Mouse (Mus musculus): Measurements from ENCODE around the gene Mia.

Mia gene

DNA sequence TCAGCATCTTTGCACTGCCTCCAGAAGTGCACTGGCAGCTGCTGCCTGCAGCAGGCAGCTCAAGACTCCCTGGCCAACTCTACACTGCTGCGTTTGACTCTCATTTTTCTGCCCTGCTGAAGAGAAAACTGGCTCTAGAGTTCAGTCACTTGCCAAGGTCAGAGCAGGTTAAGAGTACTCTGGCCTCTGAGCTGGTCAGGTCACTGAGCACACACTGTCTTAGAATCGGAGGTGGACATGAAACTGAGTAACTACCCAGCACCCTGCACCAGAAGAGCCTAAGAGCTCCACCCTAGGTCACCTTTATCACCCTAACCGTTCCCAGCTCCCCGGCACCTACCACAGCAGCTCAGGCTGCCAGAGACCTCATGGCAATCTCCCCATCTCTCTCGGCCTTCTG is 5.0 kb upstream of the Mia start:
- no peak for DNase-seq (ENCODE audit: low spot score)

DNA sequence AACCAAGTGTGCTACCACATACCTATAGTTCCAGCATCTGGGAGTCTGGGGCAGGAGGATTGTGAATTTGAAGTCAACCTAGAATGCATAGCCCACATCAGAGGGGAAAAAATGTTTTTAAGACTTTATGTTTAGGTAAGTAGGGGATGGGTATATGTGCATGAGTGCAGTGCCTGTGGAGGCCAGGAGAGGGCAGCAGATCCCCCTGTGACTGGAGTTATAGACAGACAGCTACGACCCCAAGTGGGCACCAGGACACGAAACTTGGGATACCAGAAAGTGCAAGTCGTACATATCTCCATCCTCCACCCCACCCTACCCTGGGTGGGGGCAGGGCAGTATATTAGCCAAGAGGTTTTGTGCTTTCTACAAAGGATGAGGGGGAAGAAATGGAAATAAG is 4.0 kb upstream of the Mia start:
- no peak for DNase-seq (ENCODE audit: low spot score)

DNA sequence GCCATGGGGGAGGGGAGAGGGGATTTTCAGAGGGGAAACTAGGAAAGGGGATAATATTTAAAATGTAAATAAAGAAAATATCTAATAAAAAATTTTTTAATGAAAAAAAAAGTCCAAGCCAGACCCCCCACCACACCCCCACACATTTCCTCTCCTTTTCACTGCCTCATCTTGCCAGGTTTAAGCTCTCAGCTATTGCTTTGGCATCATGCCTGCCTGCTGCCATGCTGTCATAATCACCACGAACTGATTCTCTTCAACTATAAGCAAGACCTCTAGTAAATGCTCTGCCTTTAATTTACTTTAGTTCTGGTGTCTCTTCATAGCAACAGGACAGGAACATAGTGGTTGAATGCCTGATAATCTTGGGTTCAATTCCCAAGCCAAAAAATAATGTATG is 1.5 kb upstream of the Mia start:
- no peak for DNase-seq (ENCODE audit: low spot score)

DNA sequence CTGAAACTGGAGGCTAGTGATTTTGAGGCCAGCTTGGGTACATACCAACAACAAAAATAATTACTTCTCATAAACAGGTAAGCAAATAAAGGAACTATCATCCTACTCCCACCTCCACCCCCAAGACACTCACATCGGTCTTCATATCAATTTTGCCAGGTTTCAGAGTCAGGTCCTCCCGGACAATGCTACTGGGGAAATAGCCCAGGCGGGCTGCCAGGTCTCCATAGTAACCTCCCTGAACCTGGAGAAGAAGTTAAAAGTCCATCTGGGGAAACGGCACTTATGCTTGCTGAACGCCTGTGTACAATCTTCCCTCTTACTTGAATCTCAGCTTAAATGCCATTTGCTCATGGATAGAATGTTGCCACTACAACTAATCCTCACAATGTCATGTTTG is 921 bp downstream of the Mia start:
- no peak for DNase-seq (ENCODE audit: low spot score)

DNA sequence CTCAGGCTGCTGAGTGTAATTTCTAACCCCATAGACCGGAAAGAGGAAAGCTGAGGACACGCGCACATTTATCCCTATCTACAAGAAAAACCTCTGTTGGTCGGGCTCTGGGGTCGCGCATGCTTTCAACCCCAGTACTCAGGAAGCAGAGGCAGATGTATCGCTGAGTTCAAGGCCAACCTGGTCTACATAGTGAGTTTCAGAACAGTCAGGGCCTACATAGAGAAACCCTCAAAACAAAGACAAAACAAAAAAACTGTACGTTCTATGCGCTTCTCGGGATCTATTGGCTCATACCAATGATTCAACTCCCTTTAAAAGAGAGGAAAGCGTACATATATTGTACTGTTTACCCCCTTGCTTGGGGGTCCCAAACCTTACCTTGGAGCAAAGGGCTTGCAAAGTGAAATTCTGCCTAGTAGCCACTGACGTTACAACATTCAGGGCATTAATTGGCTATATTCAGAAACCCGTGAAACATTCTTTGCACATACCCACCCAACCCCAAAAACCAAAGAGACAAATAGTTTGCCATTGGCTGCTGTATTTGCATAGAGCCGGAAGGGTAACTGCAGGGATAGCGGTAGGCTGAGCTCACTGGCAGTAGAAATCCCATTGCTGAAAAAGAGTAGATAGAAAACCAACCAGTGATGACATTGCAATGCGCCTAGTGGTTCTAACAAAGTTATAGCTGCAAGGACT is 1.6 kb downstream of the Mia start:
- DNase-seq (ENCODE audit: low spot score): no peak

DNA sequence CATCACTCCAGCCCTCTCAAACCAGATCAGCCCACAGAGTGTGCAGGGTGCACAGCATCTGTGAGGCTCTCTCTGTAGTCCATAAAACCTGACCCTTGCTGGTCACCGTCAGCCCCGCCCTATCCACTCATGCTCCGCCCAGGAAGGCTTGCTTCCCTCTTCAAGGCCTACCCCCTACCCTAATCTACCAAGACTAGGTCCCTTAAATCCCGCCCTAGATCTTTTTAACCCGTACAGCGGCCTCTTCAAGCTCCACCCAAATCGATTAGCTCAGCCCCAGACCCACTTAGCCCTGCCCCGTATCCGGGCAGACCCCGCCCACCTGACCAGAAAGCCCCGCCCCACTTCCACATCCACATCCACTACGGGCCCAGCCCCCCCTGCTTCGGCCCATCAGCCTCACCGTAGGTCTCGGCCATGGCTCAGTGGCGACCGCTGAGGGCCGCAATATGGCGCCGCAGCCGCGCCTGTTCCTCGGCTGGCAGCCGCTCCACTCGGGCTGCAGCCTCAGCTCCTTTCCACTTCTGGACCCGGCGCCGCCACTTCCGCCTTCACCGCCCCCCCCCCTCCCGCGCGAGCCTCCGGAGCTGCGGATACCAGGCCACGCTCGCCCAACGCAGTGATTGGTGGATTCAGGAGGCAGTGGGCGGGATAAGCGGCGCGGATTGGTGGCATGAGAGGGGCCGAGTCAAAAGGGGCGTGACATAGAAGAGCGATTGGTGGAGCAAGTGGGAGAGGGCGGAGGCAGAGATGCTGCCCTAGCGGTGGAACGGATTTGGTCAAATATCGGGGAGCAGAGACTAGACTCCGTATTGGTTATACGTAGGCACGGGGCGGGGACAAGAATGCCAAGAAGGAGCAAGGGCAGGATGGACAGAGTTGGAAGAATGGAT is 2.4 kb downstream of the Mia start, which contains the start of gene Rab4b:
TSS of gene Rab4b (minus strand) at position 573 of the 893 bp plus-strand sequence.
- peak; percentile 94 for DNase-seq (ENCODE audit: low spot score)

DNA sequence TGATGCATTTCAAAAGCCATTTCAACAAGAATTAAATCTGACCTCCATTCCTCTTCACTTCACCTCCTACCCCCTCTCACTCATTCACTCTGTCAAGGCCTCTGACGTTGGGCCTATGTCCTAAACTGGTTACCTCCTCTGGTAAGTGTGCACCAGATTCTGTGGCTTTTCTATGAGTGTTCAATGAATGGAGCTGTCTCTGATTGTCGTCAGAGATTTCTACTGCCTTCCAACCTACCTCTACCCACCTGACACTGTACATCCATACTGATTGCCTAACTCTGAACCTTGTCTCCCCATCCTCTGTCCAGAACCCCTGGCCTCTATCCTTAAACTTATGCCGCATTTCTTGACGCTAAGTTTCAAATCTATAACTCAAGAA is 3.0 kb downstream of the Mia start:
- DNase-seq (ENCODE audit: low spot score): no peak

DNA sequence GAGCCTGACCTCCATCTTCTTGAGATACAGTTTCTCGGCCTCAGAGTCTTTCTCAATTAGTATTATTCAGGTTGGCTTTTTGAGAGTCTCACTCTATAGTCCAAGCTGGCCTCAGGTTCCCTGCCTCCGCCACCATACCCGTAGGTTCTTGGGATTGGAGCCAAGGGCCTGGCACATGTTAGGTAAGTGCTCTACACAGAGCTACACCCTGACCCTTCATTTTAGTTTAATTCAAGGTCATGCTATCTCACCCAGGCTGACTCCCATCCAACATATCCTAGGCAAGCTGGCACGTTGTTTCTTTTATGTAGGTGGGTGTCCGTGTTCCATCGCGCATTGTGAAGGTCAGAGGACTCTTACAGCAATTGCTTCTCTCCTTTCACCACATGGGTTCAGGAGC is 6.1 kb downstream of the Mia start:
- no peak for DNase-seq (ENCODE audit: low spot score)

DNA sequence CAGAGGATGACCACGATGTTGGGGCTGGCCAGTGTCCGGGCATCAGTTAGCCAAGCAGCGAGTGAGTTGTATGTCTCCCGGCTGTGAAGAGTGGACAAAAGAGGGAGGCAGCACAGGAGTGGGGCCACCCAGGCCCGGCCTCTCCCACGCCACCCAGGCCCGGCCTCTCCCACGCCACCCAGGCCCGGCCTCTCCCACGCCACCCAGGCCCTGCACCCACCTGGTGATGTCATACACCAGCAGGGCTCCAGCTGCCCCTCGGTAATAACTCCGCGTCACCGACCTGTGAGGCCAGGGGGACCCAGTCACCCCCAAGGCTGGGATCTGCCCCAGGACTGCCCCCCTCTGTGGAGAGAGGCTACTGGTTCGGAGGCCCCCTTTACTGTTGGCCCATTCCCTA is 6.5 kb downstream of the Mia start:
- DNase-seq (ENCODE audit: low spot score): no peak

DNA sequence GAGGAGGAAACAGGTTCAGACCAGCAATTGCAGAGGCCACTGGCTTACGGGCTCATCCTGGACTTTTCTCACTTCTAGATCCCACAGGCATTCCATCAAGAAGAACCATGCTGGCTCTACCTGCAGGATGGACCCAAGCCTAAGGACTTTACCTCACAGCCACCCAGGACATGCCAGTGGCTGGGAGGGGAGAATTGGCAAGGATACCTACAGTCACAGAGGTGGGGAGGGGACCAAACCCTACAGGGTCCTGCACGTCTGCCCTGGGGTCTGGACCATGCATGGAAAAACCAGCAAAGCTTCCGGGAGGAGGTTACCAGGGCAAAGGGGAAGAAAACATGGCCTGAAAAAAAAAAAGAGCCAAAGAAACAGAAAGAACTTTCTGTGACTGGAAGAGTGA is 10.0 kb downstream of the Mia start:
- DNase-seq (ENCODE audit: low spot score): no peak

DNA sequence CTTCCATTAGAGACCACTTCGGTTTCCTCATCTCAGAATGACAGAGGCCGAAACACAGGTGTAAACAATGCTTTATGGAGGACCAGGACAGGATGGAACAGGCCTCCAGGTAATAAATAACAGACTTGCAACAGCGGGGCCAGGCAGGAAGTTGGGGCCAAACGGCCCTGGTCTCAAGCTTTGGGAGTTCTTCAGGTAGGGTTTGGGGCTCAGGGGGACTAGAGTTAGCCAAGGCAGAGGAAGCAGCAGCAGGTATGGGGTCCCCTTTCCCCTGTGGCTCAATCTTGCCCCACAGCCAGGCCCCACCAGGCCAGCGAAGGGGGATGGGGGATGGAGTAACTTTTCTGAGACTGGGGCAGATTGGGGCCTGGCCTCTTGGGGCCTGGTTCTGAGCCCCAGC is 12.6 kb downstream of the Mia start:
- no peak for DNase-seq (ENCODE audit: low spot score)

DNA sequence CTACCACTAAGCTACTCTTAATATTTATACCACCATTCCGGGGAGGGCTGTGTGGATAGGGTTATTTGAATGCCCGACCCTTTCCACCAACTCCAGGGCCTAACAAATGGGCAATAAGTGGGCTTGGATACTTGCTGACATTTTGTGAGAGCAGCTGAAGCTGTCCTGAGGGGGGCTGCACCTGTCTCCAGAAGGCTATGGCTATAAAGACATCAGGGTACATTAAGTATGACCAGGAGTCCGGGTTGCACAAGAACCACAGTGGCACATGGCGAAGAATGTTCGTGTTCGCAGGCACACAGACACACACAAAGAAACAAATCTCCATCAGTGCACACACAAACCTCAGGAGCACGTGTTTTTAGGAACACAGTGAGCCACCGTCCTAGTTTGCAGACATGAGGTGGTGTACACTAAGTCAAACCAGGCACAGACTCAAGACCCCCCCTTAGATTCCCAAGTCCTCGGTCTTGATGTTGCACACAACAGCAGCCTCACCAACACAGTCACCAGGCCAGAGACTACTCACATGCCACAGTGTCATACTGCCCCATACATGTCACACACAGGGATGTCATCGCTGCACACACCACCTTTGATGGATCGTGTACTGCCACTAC is 13.4 kb downstream of the Mia start:
- DNase-seq (ENCODE audit: low spot score): no peak

DNA sequence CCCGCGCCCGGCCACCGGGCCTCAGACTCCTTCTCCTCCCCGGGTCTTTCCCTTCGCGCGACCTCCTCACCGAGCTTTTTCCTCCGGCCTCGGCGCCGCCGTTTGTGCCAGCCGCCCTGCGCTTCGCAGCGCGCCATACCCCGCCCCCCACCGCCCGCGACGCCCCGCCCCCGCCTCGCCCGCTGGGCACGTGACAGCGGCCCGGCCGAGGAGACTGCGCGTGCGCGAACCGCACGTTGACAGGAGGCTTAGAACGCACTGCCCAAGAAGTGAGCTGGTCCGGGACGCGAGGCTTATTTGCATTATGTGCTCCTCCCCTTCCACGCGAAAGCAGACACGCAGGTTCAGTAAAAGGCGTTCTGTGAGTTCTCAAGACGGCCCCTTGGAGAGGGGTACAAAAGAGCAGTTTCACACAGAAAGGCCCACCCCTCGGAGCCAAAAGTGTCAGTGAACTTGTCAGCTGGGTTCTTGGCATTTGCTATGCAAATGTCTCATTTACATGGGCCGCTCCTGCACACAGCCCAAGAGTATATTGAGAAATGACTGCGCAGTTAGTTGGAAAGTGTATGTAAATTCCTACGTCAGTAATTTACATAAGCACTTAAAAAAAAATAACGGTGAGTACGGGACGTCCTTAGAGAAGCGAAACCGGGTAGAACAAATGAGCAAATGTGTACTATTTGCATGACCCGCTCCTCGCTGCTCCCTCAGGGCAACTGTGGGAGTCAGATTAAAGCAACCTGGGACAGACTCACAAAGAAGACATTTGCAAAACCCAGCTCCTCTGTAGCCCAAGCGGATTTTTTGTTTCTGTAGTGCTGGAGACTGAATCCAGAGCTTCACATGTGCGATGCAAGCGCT is 14.1 kb downstream of the Mia start, which contains the start of gene Egln2:
TSS of gene Egln2 (minus strand) at position 189 of the 861 bp plus-strand sequence.
- DNase-seq (ENCODE audit: low spot score): peak; percentile 94

DNA sequence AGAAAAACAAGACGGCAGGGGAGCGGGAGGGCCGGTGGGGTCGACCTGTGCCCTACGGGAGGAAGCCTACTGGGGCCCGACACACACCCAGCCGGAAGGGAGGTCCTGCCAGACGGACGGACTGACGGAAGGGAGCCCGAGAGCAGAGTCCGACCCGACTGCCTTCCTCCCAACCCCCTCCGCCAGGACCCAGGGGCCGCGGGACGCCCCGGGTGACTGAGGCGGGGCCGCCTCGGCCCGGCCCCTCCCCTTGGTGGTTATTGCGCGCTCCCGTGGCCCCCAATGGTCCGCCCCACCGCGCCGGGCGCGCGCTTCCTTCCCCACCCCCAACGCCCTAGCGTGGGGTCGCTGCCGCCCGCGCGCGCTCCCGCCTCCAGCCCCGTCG is 14.7 kb downstream of the Mia start:
- peak; percentile 80 for DNase-seq (ENCODE audit: low spot score)

DNA sequence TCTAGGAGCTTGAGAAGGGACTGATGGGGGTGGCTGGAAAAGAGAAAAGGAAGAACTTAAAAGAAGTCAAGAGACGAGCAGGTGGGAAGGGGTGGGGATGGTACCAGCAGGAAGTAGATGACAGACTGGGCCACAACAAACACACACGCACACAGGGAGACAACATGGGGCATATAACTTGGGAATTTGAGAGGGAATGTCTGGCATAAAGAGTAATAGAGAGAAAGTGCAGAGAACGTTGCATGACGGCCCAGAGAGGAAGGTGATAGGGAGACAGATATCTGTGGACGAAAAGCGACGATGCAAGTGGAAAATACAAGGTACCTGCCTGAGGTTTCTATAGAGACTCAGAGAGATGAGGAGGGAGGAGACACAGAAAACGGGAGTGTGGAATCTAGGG is 15.3 kb downstream of the Mia start:
- no peak for DNase-seq (ENCODE audit: low spot score)

DNA sequence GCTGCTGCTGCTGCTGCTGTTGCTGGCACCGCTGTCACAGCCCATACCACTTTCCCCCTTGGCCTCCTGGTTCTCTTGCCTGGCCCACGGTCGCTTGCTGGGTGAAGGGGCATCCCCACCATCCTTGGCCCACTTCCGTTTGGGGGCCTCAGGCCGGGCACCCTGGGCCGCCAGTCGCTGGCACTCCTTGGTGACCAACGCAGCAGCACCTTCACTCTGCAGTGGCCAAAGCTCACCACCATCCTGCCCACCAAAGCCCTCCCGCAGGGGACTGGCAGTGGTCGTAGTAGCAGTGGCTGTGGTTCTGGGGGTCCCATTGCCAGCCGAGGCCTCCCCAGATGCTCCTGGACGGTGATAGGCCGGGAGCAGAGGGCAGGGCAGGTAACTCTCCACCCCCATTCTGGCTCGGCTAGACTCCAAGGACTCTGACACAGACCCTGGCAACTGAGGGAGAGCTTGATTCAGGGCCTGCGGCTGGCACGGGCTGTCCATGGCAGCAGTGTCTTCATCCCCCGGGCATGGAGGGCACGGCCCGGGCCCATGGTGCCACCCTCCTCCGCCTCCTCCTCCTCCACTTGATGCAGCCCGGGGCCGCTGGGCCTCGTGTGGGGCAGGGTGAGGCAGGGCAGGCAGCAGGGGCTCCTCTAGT is 15.8 kb downstream of the Mia start:
- DNase-seq (ENCODE audit: low spot score): no peak

DNA sequence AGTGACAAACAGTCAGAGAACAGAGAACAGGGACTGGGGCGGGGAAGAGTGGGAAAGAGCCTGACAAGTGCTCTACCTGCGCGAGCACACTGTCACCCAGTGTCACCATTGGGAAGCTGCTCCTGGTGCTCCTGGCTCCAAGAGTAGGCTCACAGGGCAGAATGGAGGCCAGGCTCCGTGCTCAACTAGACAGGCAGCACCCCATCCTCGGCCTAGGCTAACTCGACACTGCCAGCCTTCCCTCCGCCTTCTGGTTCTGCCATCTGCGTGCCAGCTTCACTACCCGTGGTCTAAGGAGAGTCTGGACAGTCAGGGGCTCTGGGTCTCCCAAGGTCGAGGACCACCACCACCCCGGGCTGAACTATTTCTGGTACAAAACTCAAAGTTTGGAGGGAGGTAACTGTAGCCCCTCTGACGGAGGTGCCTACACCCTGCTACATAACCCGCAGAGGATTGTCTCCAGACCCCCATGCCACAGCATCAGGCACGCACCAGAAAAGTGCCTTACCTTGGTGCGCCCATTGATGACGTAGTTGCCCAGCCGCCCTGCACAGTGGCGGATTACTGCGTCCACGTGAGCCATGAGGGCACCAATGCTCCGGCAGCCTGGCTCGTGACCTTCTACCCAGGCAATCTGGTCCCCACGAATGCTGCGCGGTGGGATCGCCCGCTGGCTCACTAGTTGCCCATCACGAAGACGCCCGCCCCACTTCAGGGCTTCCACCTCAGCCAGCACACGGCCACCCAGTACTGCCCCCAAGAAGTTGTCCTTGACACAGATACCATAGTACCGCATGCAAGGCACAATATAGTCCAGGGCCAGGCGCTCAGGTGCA is 16.6 kb downstream of the Mia start:
- no peak for DNase-seq (ENCODE audit: low spot score)

DNA sequence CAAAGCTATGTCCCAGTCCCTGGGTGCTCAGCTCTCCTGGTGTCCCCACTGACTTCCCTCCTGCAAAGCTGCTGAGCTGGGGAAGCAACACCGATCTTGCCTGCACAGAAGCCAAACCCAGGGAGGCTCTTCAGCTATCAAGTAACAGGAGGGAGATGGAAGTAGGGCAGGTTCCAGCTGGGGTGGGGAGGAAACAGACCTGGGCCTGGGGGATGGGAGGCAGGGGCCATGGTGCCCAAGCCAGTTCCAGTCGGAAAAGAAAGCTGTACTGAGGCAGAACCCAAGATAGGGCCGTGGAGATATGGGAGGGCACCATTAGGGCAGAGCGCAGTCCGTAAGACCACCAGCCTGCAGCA is 17.5 kb downstream of the Mia start:
- no peak for DNase-seq (ENCODE audit: low spot score)

DNA sequence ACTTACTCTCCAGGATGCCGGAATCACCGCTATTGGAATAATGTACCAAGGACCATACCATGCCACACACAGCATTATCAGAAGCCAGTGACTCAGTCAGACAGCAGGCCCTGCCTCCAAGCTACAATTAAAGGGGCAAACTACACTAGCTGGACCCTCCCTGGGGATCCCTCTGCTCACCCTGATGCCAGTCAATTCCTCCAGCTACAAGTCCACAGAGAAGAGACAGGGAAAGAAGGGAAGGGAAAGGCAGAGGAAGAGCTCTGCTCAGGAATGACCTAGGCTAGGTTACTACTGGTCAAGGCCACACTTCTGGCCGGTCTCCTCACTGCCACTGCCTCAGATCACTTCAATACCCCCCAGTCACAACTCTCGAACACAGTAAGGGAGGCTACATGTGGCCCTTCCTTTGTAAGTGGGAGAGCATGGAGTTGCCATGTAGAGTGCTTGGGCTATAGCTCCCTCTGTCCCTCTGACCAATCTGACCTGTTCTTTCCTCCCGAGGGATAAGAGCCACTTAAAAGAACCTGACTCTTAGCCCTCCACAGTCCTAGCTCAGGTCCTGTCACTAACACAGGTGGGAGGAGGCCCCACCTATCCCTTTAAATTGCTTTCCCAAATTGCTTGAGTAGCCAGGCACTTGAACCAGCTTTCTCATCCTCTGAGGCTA is 18.0 kb downstream of the Mia start:
- no peak for DNase-seq (ENCODE audit: low spot score)

DNA sequence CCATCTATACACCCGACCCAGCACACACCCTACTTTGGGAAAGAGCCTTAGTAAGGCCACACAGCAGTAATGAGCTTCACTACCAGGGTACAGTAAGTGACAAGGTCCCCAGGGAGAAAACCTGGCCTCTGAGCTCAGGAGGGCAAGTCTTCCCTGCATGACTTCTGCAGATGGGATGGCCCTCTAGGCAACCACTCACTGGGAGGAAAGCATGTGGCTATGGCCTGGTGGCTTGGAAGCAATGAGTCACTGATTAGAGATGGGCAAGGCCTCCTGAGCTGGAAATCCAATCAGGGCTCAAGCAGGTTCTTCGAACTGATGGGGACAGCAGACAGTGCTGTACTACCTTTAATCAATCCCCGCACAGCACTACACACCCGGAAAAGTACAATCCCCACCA is 19.2 kb downstream of the Mia start:
- DNase-seq (ENCODE audit: low spot score): no peak

Data from urinary bladder, postnatal 25 days (tissue).